Mouse (Mus musculus): ENCODE measurements around the gene Laptm5. TPM values are rescaled to one million over a fixed set of nuclear protein-coding genes. Genes with fewer than 3 reads are reported as not detected.

Gene Laptm5
- total RNA-seq, 2 experiments from 2014 or later = 2.7 to 6.0 TPM

Other genes starting within 250 kb of the Laptm5 start
- 10 to 100 TPM; 40.7 to 43.2 TPM for gene Pum1, start 249.8 kb upstream of the Laptm5 start, total RNA-seq (2021)
- 10 to 100 TPM; 10.3 to 10.4 TPM for gene Sdc3, start 120.6 kb upstream of the Laptm5 start, total RNA-seq (2021)
- gene Matn1, start 31.3 kb downstream of the Laptm5 start, total RNA-seq (2021) = not detected

Data from gastrocnemius, adult 18-20 months (tissue).